Mouse (Mus musculus) CH12.LX (cell line): ENCODE measurements around the gene Lrrc8a. TPM values are rescaled to one million over a fixed set of nuclear protein-coding genes. Genes with fewer than 3 reads are reported as not detected.

Experiments used
- DNase-seq: peaks from one replicate; pipeline ENCODE4 v3.0.0-alpha.2; 2013; ENCODE audit errors: extremely low read depth
- H3K27ac ChIP-seq: 2 replicates; pipeline ENCODE4 v1.5.1; 2012; ENCODE audit warnings: low read depth, mild to moderate bottlenecking, control low read depth, moderate library complexity; ENCODE audit not compliant: insufficient read depth
- H3K27me3 ChIP-seq: replicated peaks from 2 replicates; pipeline ENCODE3; 2012; ENCODE audit warnings: inconsistent platforms
- H3K36me3 ChIP-seq, 2 experiments: replicated peaks in 1 of 2; 2 replicates each; pipeline versions ENCODE3 to v1.6.1; 2012; ENCODE audit warnings: inconsistent platforms in 1 of 2, low read length in 1 of 2, mild to moderate bottlenecking in 1 of 2, mixed read lengths in 1 of 2, moderate library complexity in 1 of 2; ENCODE audit not compliant: control insufficient read depth in 1 of 2, insufficient read depth in 1 of 2
- H3K4me1 ChIP-seq, 2 experiments: 2 replicates each; pipeline ENCODE4 v1.6.1; 2012; ENCODE audit warnings: inconsistent platforms in 1 of 2, moderate library complexity in 1 of 2; ENCODE audit not compliant: insufficient read depth in 2 of 2, control insufficient read depth in 1 of 2
- H3K4me2 ChIP-seq: 2 replicates; pipeline ENCODE4 v1.6.1; 2012; ENCODE audit warnings: low read depth, mild to moderate bottlenecking, control low read depth; ENCODE audit not compliant: poor library complexity, insufficient read depth, severe bottlenecking
- H3K4me3 ChIP-seq, 3 experiments: fragments of 150-350 bp in 1 of 3; sonication (generic) in 1 of 3; replicated peaks in 1 of 3; 2 replicates each; pipeline versions ENCODE3 to v1.5.1; 2011 to 2012; ENCODE audit warnings: low read depth in 2 of 3, low read length in 2 of 3, mild to moderate bottlenecking in 2 of 3, moderate library complexity in 2 of 3, control low read depth in 1 of 3, improper control_type of control experiment in 1 of 3, inconsistent platforms in 1 of 3, mixed read lengths in 1 of 3; ENCODE audit not compliant: poor library complexity in 1 of 3
- H3K79me2 ChIP-seq: replicated peaks from 2 replicates; pipeline ENCODE4 v1.6.1; 2012; ENCODE audit warnings: mild to moderate bottlenecking, moderate library complexity; ENCODE audit not compliant: control insufficient read depth, poor library complexity, insufficient read depth, severe bottlenecking; ENCODE audit errors: extremely low read depth
- H3K9ac ChIP-seq: 2 replicates; pipeline ENCODE4 v1.6.1; 2012; ENCODE audit warnings: low read depth, mild to moderate bottlenecking, control low read depth, moderate library complexity; ENCODE audit not compliant: insufficient read depth
- H3K9me3 ChIP-seq: replicated peaks from 2 replicates; pipeline ENCODE3; 2012; ENCODE audit warnings: low read length, inconsistent platforms, mixed read lengths
- CHD2 ChIP-seq: IDR thresholded peaks from 2 replicates; pipeline ENCODE4 v1.6.1; 2011; ENCODE audit warnings: low read length, improper control_type of control experiment
- CTCF ChIP-seq, 2 experiments: IDR thresholded peaks in 1 of 2; conservative IDR thresholded peaks in 1 of 2; 2 replicates each; pipeline ENCODE4 v1.5.1; 2011 to 2012; ENCODE audit warnings: low read depth in 2 of 2, low read length in 2 of 2, improper control_type of control experiment in 1 of 2, inconsistent platforms in 1 of 2, mild to moderate bottlenecking in 1 of 2, moderate library complexity in 1 of 2
- ELF1 ChIP-seq: IDR thresholded peaks from 2 replicates; pipeline ENCODE4 v1.6.1; 2014; ENCODE audit warnings: low read depth, mild to moderate bottlenecking, inconsistent platforms, low read length, improper control_type of control experiment
- EP300 ChIP-seq: IDR thresholded peaks from 2 replicates; pipeline ENCODE4 v1.6.1; 2011; ENCODE audit warnings: low read length, improper control_type of control experiment
- ETS1 ChIP-seq: conservative IDR thresholded peaks from 2 replicates; pipeline ENCODE4 v1.6.1; 2012; ENCODE audit warnings: low read depth, mild to moderate bottlenecking, inconsistent platforms, low read length, improper control_type of control experiment, moderate library complexity
- MAFK ChIP-seq: IDR thresholded peaks from 2 replicates; pipeline ENCODE4 v1.6.1; 2011; ENCODE audit warnings: low read length, improper control_type of control experiment; ENCODE audit not compliant: insufficient replicate concordance
- MAX ChIP-seq: IDR thresholded peaks from 2 replicates; pipeline ENCODE4 v1.6.1; 2011; ENCODE audit warnings: low read length, improper control_type of control experiment
- MEF2A ChIP-seq: IDR thresholded peaks from 2 replicates; pipeline ENCODE4 v1.6.1; 2014; ENCODE audit warnings: low read depth, mild to moderate bottlenecking, inconsistent platforms, low read length, improper control_type of control experiment, borderline replicate concordance
- MXI1 ChIP-seq: IDR thresholded peaks from 2 replicates; pipeline ENCODE4 v1.6.1; 2011; ENCODE audit warnings: mild to moderate bottlenecking, low read depth, low read length, improper control_type of control experiment
- NELFE ChIP-seq: IDR thresholded peaks from 2 replicates; pipeline ENCODE4 v1.6.1; 2011; ENCODE audit warnings: low read depth, low read length, improper control_type of control experiment
- NRF1 ChIP-seq: IDR thresholded peaks from 2 replicates; pipeline ENCODE4 v1.6.1; 2014; ENCODE audit warnings: low read depth, mild to moderate bottlenecking, inconsistent platforms, low read length, improper control_type of control experiment, moderate library complexity
- PAX5 ChIP-seq: IDR thresholded peaks from 2 replicates; pipeline ENCODE4 v1.6.1; 2012; ENCODE audit warnings: low read length, inconsistent platforms, mixed read lengths
- POLR2A ChIP-seq: IDR thresholded peaks from 2 replicates; pipeline ENCODE4 v1.6.1; 2011; ENCODE audit warnings: low read depth, mild to moderate bottlenecking, improper control_type of control experiment, low read length
- SIN3A ChIP-seq: IDR thresholded peaks from 2 replicates; pipeline ENCODE4 v1.6.1; 2012; ENCODE audit warnings: low read length, improper control_type of control experiment, inconsistent platforms
- SMC3 ChIP-seq: IDR thresholded peaks from 2 replicates; pipeline ENCODE4 v1.6.1; 2011; ENCODE audit warnings: low read depth, low read length, improper control_type of control experiment
- TBP ChIP-seq: conservative IDR thresholded peaks from 2 replicates; pipeline ENCODE4 v1.6.1; 2011; ENCODE audit warnings: low read depth, low read length, improper control_type of control experiment
- UBTF ChIP-seq: IDR thresholded peaks from 2 replicates; pipeline ENCODE4 v1.6.1; 2012; ENCODE audit warnings: low read depth, mild to moderate bottlenecking, inconsistent platforms, low read length, improper control_type of control experiment, moderate library complexity
- USF1 ChIP-seq: IDR thresholded peaks from 2 replicates; pipeline ENCODE4 v1.6.1; 2014; ENCODE audit warnings: low read depth, mild to moderate bottlenecking, inconsistent platforms, low read length, improper control_type of control experiment
- ZMIZ1 ChIP-seq: IDR thresholded peaks from 2 replicates; pipeline ENCODE4 v1.6.1; 2012; ENCODE audit warnings: low read depth, mild to moderate bottlenecking, inconsistent platforms, low read length, improper control_type of control experiment
- ZNF384 ChIP-seq: IDR thresholded peaks from 2 replicates; pipeline ENCODE4 v1.6.1; 2012; ENCODE audit warnings: low read depth, low read length, improper control_type of control experiment, inconsistent platforms
- dilution Hi-C: fragments of 300-500 bp; cut with MboI; formaldehyde crosslinking; loops from 2 replicates; pipeline ENCODE4 v1.14.3; 2020; ENCODE audit warnings: low sequenced_read_pairs; ENCODE audit not compliant: extremely low pct_unique_long_range_greater_than_20kb, extremely low pct_ligation_motif_present
- in situ Hi-C: fragments of 300-500 bp; cut with MboI; formaldehyde crosslinking; loops from 3 replicates; pipeline ENCODE4 v1.14.3; 2019; ENCODE audit warnings: low sequenced_read_pairs, low pct_ligation_motif_present, low pct_unique_long_range_greater_than_20kb, mixed read lengths
- polyA plus RNA-seq: library from polyadenylated mRNA; unstranded; fragments of >175 nt; gene quantifications from 2 replicates; pipeline ENCODE4 v1.2.1, GENCODE M21; 2012; ENCODE audit warnings: low read depth; ENCODE audit not compliant: insufficient read length
- total RNA-seq, 2 experiments: library from RNA; depleted of rRNA; stranded (reverse); fragments of 300-350 nt in 1 of 2; fragments of >200 nt in 1 of 2; gene quantifications; 2 replicates each; pipeline ENCODE4 v1.2.3; 2012 to 2014

Gene Lrrc8a
- total and polyA plus RNA-seq, 3 experiments: 1.4 to 2.8 (median 1.8) TPM

DNA sequence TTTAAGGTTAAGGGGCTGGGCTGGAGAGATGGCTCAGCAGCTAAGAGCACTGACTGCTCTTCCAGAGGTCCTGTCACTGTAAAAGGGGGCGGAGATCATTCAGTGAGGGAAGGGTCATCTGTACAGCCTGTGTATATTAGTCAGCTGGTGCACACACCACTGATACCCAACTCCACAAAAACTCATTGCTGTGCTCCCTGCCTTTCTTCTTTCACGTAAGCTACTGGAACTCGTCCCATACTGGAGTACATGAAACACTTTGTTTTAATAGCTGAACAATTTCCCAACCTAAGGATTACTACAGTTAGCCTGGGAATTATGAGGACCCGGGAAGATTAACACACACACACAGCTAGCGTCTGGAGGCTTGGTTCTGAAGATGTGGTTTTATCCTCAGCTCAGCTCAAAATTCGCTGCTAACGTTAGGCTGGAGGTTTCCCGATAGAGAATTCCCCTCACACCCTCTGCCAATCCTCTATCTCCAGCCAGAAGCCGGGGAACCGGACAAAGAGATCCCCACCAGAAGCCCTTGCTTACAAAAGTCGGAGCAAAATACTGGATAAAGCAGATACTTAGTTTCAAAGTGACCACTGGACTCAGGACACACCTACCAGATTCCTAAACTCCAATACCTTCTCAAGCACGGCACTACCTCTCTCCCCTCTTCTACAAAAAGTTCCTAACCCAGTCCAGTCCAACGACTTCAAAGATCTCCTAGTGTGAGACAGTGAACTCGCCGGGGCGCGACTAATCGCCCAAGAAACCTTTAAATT is 903 bp upstream of the Lrrc8a start:
- dilution Hi-C loops: no loop called here

DNA sequence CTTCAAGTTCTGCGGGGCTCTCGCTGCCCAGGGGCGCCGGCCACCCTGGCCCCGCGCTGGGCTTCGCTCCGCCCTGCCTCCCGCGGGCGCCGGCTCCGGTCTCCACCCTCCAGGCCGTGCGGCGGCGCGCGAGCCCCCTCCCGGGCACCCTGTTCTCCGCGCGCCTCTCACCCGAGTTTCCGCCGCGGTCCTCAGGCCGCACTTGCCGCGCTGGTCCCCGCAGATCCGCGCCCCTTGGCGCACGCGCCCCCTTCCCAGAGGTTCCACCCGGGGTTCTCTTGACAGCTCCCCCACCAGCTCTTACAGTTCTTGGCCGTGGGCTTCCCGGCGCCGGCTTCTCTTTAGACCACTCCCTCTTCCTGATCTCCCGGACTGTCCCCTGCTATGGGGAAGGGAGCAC is 366 bp downstream of the Lrrc8a start:
- DNase-seq: peak; percentile 18
- peaks cover 9 to 32% of the 10 kb centered on the region in 2 experiments for H3K36me3 ChIP-seq
- peak overlapping the region; percentile 69 for H3K4me2 ChIP-seq
- H3K27me3 ChIP-seq: no peaks in the 10 kb centered on the region
- dilution Hi-C loops (no loop called here), in situ Hi-C loops (no loop called here)
- peak overlapping the region; percentile 35 for H3K27ac ChIP-seq
- no peaks in the 10 kb centered on the region for H3K79me2 ChIP-seq
- TF ChIP-seq EP300: no peak
- TF ChIP-seq UBTF: peak; percentile 70; the same call in 1 of the 2 replicates
- no peaks in the 10 kb centered on the region for H3K9me3 ChIP-seq
- peak overlapping the region; percentile 78 for H3K9ac ChIP-seq
- H3K4me3 ChIP-seq: peak overlapping the region; percentile 53 to 84 (median 80)
- H3K4me1 ChIP-seq: peaks cover 8 to 34% of the 10 kb centered on the region in 2 experiments; a peak in 3 of 4 replicates

More for the DNA sequence above, 903 bp upstream of the Lrrc8a start:
- TF ChIP-seq ELF1: 0 out of 2 replicates have a peak, but pooled peaks have one; percentile 16
- peak; percentile 36; the same call in 1 of the 2 replicates for TF ChIP-seq TBP
- no peak for TF ChIP-seq USF1
- TF ChIP-seq, all 38 proteins: peak for 2
- peak overlapping the region; percentile 72 to 84 (median 82) for H3K4me3 ChIP-seq
- no peaks in the 10 kb centered on the region for H3K27me3 ChIP-seq
- H3K4me2 ChIP-seq: peak overlapping the region; percentile 95
- peak; percentile 48 for DNase-seq
- peak overlapping the region; percentile 71 for H3K27ac ChIP-seq
- peaks cover 2% of the 10 kb centered on the region for H3K9me3 ChIP-seq
- H3K4me1 ChIP-seq: peaks cover 5 to 29% of the 10 kb centered on the region in 2 experiments; a peak in 3 of 4 replicates
- H3K79me2 ChIP-seq: no peaks in the 10 kb centered on the region
- peaks cover 9 to 22% of the 10 kb centered on the region in 2 experiments for H3K36me3 ChIP-seq
- in situ Hi-C loops: no loop called here
- peak overlapping the region; percentile 90 for H3K9ac ChIP-seq

DNA sequence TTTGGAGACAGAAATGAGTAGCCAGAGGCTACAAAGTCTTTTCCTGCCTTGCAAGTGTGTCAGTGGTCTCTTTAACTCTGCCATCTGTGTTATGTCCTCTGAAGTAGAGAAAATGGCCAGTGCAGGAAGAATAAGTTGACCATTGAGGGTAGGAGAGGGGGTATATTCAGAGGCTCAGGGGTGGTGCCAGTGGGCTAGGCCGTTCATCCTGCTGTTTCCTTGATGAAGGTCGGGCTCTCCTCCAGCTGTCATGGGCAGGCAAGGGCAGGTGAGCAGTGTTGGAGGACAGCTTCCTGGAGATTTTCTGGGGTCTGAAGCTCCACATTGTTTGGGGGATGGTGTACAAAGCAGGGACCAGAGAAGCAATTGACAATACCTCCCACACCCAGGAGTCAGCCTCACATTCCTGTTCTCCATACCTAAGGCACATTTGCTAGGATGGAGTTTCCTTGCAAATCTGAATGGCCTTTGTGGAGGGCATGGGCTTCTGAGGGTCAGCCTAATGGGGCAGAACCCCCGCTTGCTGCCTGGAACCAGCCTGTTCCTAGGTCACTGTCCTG is 1.5 kb downstream of the Lrrc8a start:
- TF ChIP-seq CHD2 (no peak), NELFE (no peak), NRF1 (no peak), CTCF (conservative IDR thresholded peaks at IDR 0.05 in 1 of 2, IDR thresholded peaks at IDR 0.05 in 1 of 2; ENCODE audit: low read depth in 2 of 2, low read length in 2 of 2) (no peak), PAX5 (no peak), ETS1 (no peak), MAFK (no peak), MXI1 (no peak), MAX (no peak), ZNF384 (no peak), ZMIZ1 (no peak), EP300 (no peak), SMC3 (no peak), SIN3A (no peak), MEF2A (no peak), POLR2A (no peak)
- Histone ChIP-seq H3K9ac (peak overlapping the region; percentile 78; the same call in 1 of the 2 replicates), H3K27ac (no peak overlapping the region), H3K4me2 (0 out of 2 replicates have a peak overlapping the region, but pooled peaks have one; percentile 69), H3K4me3 (no peak overlapping the region), H3K9me3 (no peaks in the 10 kb centered on the region), H3K36me3 (peaks cover 15 to 41% of the 10 kb centered on the region in 2 experiments), H3K4me1 (peaks cover 8 to 36% of the 10 kb centered on the region in 2 experiments; a peak in 3 of 4 replicates), H3K27me3 (no peaks in the 10 kb centered on the region), H3K79me2 (no peaks in the 10 kb centered on the region)
- DNase-seq: no peak
- in situ Hi-C loops (no loop called here), dilution Hi-C loops (no loop called here)
